Mouse (Mus musculus) heart, embryonic 14.5 days (tissue): ENCODE results near the gene Zfp72. TPM values are rescaled to one million over a fixed set of nuclear protein-coding genes. Genes with fewer than 3 reads are reported as not detected.

ENCODE experiments used
- ATAC-seq: fragments of 200-750 bp; cut with Nextera tagmentation; 2 replicates; pipeline ENCODE4 v1.8.0; 2017; ENCODE audit warnings: low read depth, moderate TSS enrichment; ENCODE audit not compliant: insufficient number of reproducible peaks, insufficient read depth, low FRiP score
- H3K27ac ChIP-seq, 2 experiments: fragments of 200-500 bp in 1 of 2; fragments of 300-500 bp in 1 of 2; sonication (generic) in 1 of 2; replicated peaks in 1 of 2; 2 replicates each; pipeline ENCODE4 v1.5.1; 2012 to 2014; ENCODE audit warnings: low read depth in 2 of 2, low read length in 2 of 2, control low read depth in 1 of 2, mild to moderate bottlenecking in 1 of 2, mixed read lengths in 1 of 2; ENCODE audit not compliant: control insufficient read depth in 1 of 2, insufficient read depth in 1 of 2
- H3K27me3 ChIP-seq: fragments of 300-500 bp; sonication (generic); 2 replicates; pipeline ENCODE4 v1.6.1; 2014; ENCODE audit warnings: mild to moderate bottlenecking, low read length, control low read depth; ENCODE audit not compliant: control insufficient read depth, insufficient read depth
- H3K36me3 ChIP-seq: fragments of 300-500 bp; sonication (generic); 2 replicates; pipeline ENCODE4 v1.6.1; 2014; ENCODE audit warnings: mild to moderate bottlenecking, control low read depth, low read length, mixed read lengths; ENCODE audit not compliant: control insufficient read depth, insufficient read depth
- H3K4me1 ChIP-seq, 2 experiments: fragments of 200-500 bp in 1 of 2; fragments of 300-500 bp in 1 of 2; sonication (generic) in 1 of 2; 2 replicates each; pipeline ENCODE4 v1.6.1; 2012 to 2014; ENCODE audit warnings: low read length in 2 of 2, control low read depth in 1 of 2, mixed read lengths in 1 of 2; ENCODE audit not compliant: control insufficient read depth in 2 of 2, insufficient read depth in 2 of 2
- H3K4me2 ChIP-seq: fragments of 300-500 bp; sonication (generic); 2 replicates; pipeline ENCODE4 v1.6.1; 2014; ENCODE audit warnings: mild to moderate bottlenecking, low read length
- H3K4me3 ChIP-seq, 2 experiments: fragments of 200-500 bp in 1 of 2; fragments of 300-500 bp in 1 of 2; sonication (generic) in 1 of 2; 2 replicates each; pipeline ENCODE4 v1.5.1; 2012 to 2014; ENCODE audit warnings: low read length in 2 of 2, mild to moderate bottlenecking in 2 of 2, control low read depth in 1 of 2, low read depth in 1 of 2, moderate library complexity in 1 of 2; ENCODE audit not compliant: control insufficient read depth in 1 of 2, insufficient read depth in 1 of 2
- H3K9ac ChIP-seq: fragments of 300-500 bp; sonication (generic); 2 replicates; pipeline ENCODE4 v1.6.1; 2014; ENCODE audit warnings: mild to moderate bottlenecking, low read length
- H3K9me3 ChIP-seq: fragments of 300-500 bp; sonication (generic); 2 replicates; pipeline ENCODE4 v1.6.1; 2016; ENCODE audit warnings: low read length, control low read depth; ENCODE audit not compliant: control insufficient read depth
- WGBS: fragments of 180-500 bp; shearing (Covaris S2); extraction: QIAGEN DNeasy Blood & Tissue Kit; methylation state at CpG from one replicate; pipeline ENCODE4 v1.1.7; 2014; 5-methylcytosine and 5-hydroxymethylcytosine counted together
- polyA plus RNA-seq: library from polyadenylated mRNA; unstranded; fragments of >200 nt; fragmentation: Nextera tagmentation; extraction: Ambion mirVana; gene quantifications from 2 replicates; pipeline ENCODE4 v1.2.1, GENCODE M21; 2014

Zfp72 gene
- polyA plus RNA-seq = 3.5 and 3.8 TPM in 2 replicates

- Histone ChIP-seq H3K4me1 (peaks cover 0 to 4% of the 10 kb centered on the region in 2 experiments; a peak in 1 of 4 replicates), H3K4me2 (peak within 1 kb of the TSS; percentile 73), H3K27me3 (no peaks in the 10 kb centered on the region), H3K9ac (peak within 1 kb of the TSS; percentile 76), H3K36me3 (no peaks in the 10 kb centered on the region), H3K27ac (no peak within 1 kb of the TSS), H3K9me3 (no peaks in the 10 kb centered on the region), H3K4me3 (peak within 1 kb of the TSS; percentile 71 to 83)
- 3% methylated on average over 14 of the region's 14 CpGs for WGBS
- no peak for ATAC-seq
These were observed at the start of gene Zfp72 for GRCm38 (mm10) chr13:74390371-74390990. TSS of gene Zfp72 (minus strand) at chr13:74390836.

GRCm38 (mm10) chr13:74439895-74440294 is 49.3 kb upstream of the Zfp72 start:
- Histone ChIP-seq H3K9ac (no peak overlapping the region), H3K27me3 (no peaks in the 10 kb centered on the region), H3K4me1 (no peaks in the 10 kb centered on the region), H3K4me2 (no peak overlapping the region), H3K4me3 (no peak overlapping the region), H3K9me3 (peaks cover 37% of the 10 kb centered on the region), H3K27ac (no peak overlapping the region), H3K36me3 (0 out of 2 replicates have a peak, but pooled peaks cover 4% of the 10 kb centered on the region)
- WGBS = 18% methylated on average over 19 of the region's 19 CpGs
- ATAC-seq = no peak

- no peak for ATAC-seq
- 13% methylated on average over 11 of the region's 11 CpGs for WGBS
- no peaks in the 10 kb centered on the region for H3K4me1 ChIP-seq
- no peaks in the 10 kb centered on the region for H3K27me3 ChIP-seq
- H3K4me3 ChIP-seq = peak within 1 kb of the TSS; percentile 3 to 21; a peak in 3 of 4 replicates
- H3K27ac ChIP-seq = no peak within 1 kb of the TSS
- peak within 1 kb of the TSS; percentile 52 for H3K4me2 ChIP-seq
- no peak within 1 kb of the TSS for H3K9ac ChIP-seq
- no peaks in the 10 kb centered on the region for H3K36me3 ChIP-seq
- H3K9me3 ChIP-seq = no peaks in the 10 kb centered on the region
These were observed 8.7 kb upstream of the Zfp72 start, which contains the start of gene Ftl1-ps1 for GRCm38 (mm10) chr13:74399298-74399839. TSS of gene Ftl1-ps1 (plus strand) at chr13:74399694.

GRCm38 (mm10) chr13:74391156-74391555 is 520 bp upstream of the Zfp72 start:
- 70% methylated on average over 2 of the region's 2 CpGs for WGBS
- ATAC-seq = no peak
- H3K27me3 ChIP-seq = no peaks in the 10 kb centered on the region

GRCm38 (mm10) chr13:74389730-74390129 is 906 bp downstream of the Zfp72 start:
- H3K27ac ChIP-seq = no peak overlapping the region
- no peaks in the 10 kb centered on the region for H3K36me3 ChIP-seq
- H3K4me2 ChIP-seq = peak overlapping the region; percentile 73
- no peaks in the 10 kb centered on the region for H3K9me3 ChIP-seq
- ATAC-seq = no peak
- H3K4me1 ChIP-seq = peaks cover 0 to 4% of the 10 kb centered on the region in 2 experiments; a peak in 1 of 4 replicates
- 56% methylated on average over 6 of the region's 6 CpGs for WGBS
- H3K27me3 ChIP-seq = no peaks in the 10 kb centered on the region
- H3K9ac ChIP-seq = no peak overlapping the region; the same call in 1 of the 2 replicates
- peak overlapping the region in 1 of 2 experiments; percentile 71; a peak in 3 of 4 replicates for H3K4me3 ChIP-seq

More at GRCm38 (mm10) chr13:74391156-74391555, 520 bp upstream of the Zfp72 start:
- Histone ChIP-seq H3K4me2 (no peak overlapping the region), H3K4me3 (no peak overlapping the region), H3K9me3 (no peaks in the 10 kb centered on the region), H3K9ac (no peak overlapping the region), H3K27ac (no peak overlapping the region), H3K4me1 (peaks cover 0 to 4% of the 10 kb centered on the region in 2 experiments; a peak in 1 of 4 replicates), H3K36me3 (no peaks in the 10 kb centered on the region)

GRCm38 (mm10) chr13:74382289-74382688 is 8.3 kb downstream of the Zfp72 start:
- ATAC-seq = no peak

GRCm38 (mm10) chr13:74381533-74382276 is 8.9 kb downstream of the Zfp72 start:
- Histone ChIP-seq H3K4me2 (no peak overlapping the region), H3K4me3 (no peak overlapping the region), H3K4me1 (no peaks in the 10 kb centered on the region), H3K27ac (no peak overlapping the region), H3K9me3 (no peaks in the 10 kb centered on the region), H3K9ac (no peak overlapping the region), H3K27me3 (no peaks in the 10 kb centered on the region), H3K36me3 (0 out of 2 replicates have a peak, but pooled peaks cover 4% of the 10 kb centered on the region)
- 62% methylated on average over 10 of the region's 10 CpGs for WGBS
- ATAC-seq = no peak

More at GRCm38 (mm10) chr13:74382289-74382688, 8.3 kb downstream of the Zfp72 start:
- Histone ChIP-seq H3K4me2 (no peak overlapping the region), H3K27ac (no peak overlapping the region), H3K9me3 (no peaks in the 10 kb centered on the region), H3K9ac (no peak overlapping the region), H3K4me3 (no peak overlapping the region), H3K36me3 (0 out of 2 replicates have a peak, but pooled peaks cover 4% of the 10 kb centered on the region), H3K4me1 (no peaks in the 10 kb centered on the region), H3K27me3 (no peaks in the 10 kb centered on the region)
- WGBS = 76% methylated on average over 3 of the region's 3 CpGs
